Mouse (Mus musculus) megakaryocyte, embryonic 14.5 days (primary cell): ENCODE measurements around the gene Cdk5. TPM values are rescaled to one million over a fixed set of nuclear protein-coding genes. Genes with fewer than 3 reads are reported as not detected.

Source experiments
- H3K27me3 ChIP-seq: replicated peaks from 2 replicates; pipeline ENCODE3; 2012; ENCODE audit warnings: inconsistent platforms
- H3K36me3 ChIP-seq: replicated peaks from 2 replicates; pipeline ENCODE3; 2012; ENCODE audit warnings: low read length, inconsistent platforms, mixed read lengths
- H3K4me1 ChIP-seq: 2 replicates; pipeline ENCODE4 v1.6.1; 2012; ENCODE audit warnings: inconsistent platforms
- H3K4me3 ChIP-seq: replicated peaks from 2 replicates; pipeline ENCODE3; 2012; ENCODE audit warnings: moderate library complexity, mild to moderate bottlenecking, inconsistent platforms
- H3K9me3 ChIP-seq: 2 replicates; pipeline ENCODE4 v1.6.1; 2012; ENCODE audit warnings: inconsistent platforms
- FLI1 ChIP-seq: IDR thresholded peaks from 2 replicates; pipeline ENCODE4 v1.6.1; 2012; ENCODE audit warnings: low read length, inconsistent platforms, mixed read lengths
- GATA1 ChIP-seq: IDR thresholded peaks from 3 replicates; pipeline ENCODE4 v1.6.1; 2012; ENCODE audit warnings: mixed read lengths, low read length, inconsistent platforms, borderline replicate concordance
- polyA plus RNA-seq: library from polyadenylated mRNA; stranded (reverse); fragments of >175 nt; gene quantifications from 2 replicates; pipeline ENCODE4 v1.2.3, GENCODE M21; 2012; ENCODE audit warnings: low replicate concordance; ENCODE audit not compliant: insufficient read depth

Cdk5 gene
- polyA plus RNA-seq, 1 experiment, result 14.5 TPM

- Histone ChIP-seq H3K4me1 (peaks cover 78% of the 10 kb centered on the region), H3K9me3 (no peaks in the 10 kb centered on the region), H3K36me3 (peaks cover 13% of the 10 kb centered on the region), H3K4me3 (peak overlapping the region; percentile 93), H3K27me3 (peaks cover 41% of the 10 kb centered on the region)
- no peak for TF ChIP-seq GATA1
- no peak for TF ChIP-seq FLI1
Measured at GRCm38 (mm10) chr5:24389011-24389657, 34.2 kb downstream of the Cdk5 start.

DNA sequence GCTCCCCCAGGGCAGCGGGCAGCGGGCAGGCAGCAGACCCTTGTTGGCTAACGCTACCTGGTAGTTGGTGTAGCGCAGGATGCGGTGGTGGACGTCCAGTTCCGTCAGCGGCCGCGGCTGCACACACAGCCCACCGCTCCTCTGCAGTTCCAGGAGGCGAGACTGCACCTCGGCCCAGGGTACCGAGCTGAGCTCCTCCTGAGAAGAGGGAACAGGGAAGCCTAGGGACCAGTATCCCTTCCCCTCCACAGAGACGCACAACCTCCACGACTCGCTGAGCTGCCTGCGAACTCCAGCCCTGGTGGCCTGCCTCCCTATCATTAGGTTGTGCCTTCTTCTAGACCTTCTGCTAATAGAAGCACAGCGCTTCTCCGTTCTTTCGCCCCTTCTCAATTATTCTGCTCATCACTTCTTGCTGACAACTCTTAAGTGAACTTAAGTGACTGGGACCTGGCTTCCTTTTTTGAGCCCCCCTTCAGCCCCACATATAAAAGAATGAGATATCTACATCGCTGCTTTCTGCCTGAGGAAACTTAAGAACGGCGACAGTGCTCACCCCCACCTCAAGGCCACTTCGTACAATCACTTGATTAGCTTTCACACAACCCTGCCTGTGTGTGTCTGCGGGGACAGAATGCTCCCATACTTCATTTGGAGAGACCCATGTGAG lies 34.9 kb downstream of the Cdk5 start:
- H3K36me3 ChIP-seq, result peaks cover 13% of the 10 kb centered on the region
- H3K27me3 ChIP-seq, result peaks cover 45% of the 10 kb centered on the region
- no peaks in the 10 kb centered on the region for H3K9me3 ChIP-seq
- TF ChIP-seq FLI1 (no peak), GATA1 (no peak)
- H3K4me3 ChIP-seq, result peak overlapping the region; percentile 93
- peaks cover 78% of the 10 kb centered on the region for H3K4me1 ChIP-seq

GRCm38 (mm10) chr5:24387264-24388241 lies 35.8 kb downstream of the Cdk5 start:
- peaks cover 13% of the 10 kb centered on the region for H3K36me3 ChIP-seq
- H3K4me1 ChIP-seq, result peaks cover 76% of the 10 kb centered on the region
- no peaks in the 10 kb centered on the region for H3K9me3 ChIP-seq
- peaks cover 53% of the 10 kb centered on the region for H3K27me3 ChIP-seq
- H3K4me3 ChIP-seq, result peak overlapping the region; percentile 93
- no peak for TF ChIP-seq FLI1
- no peak for TF ChIP-seq GATA1

GRCm38 (mm10) chr5:24385887-24386550 lies 37.3 kb downstream of the Cdk5 start:
- Histone ChIP-seq H3K4me1 (peaks cover 76% of the 10 kb centered on the region), H3K27me3 (peaks cover 68% of the 10 kb centered on the region), H3K4me3 (no peak overlapping the region), H3K9me3 (no peaks in the 10 kb centered on the region), H3K36me3 (peaks cover 13% of the 10 kb centered on the region)
- no peak for TF ChIP-seq GATA1
- TF ChIP-seq FLI1, result no peak

DNA sequence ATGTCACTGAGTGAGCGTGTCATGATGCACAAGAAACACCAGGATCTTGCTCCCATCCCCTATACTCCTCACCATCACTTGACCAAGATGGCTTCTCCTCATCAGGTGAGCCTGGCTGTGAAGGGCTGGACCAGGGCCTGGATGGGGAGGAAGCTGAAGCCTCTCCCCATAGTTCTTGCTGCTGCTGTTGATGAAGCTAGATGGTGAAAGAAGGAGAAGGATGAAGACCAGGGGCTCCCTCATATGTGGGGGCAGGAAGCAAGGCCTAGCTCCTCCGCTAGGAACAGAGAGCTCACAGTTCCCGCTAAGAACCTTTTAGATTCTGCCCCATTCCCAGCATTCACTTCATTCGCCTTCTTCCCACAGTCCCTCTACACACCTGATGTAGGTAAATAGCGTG lies 38.0 kb downstream of the Cdk5 start:
- TF ChIP-seq FLI1 (no peak), GATA1 (no peak)
- Histone ChIP-seq H3K27me3 (peaks cover 74% of the 10 kb centered on the region), H3K36me3 (peaks cover 13% of the 10 kb centered on the region), H3K4me3 (no peak overlapping the region), H3K4me1 (peaks cover 78% of the 10 kb centered on the region), H3K9me3 (no peaks in the 10 kb centered on the region)

DNA sequence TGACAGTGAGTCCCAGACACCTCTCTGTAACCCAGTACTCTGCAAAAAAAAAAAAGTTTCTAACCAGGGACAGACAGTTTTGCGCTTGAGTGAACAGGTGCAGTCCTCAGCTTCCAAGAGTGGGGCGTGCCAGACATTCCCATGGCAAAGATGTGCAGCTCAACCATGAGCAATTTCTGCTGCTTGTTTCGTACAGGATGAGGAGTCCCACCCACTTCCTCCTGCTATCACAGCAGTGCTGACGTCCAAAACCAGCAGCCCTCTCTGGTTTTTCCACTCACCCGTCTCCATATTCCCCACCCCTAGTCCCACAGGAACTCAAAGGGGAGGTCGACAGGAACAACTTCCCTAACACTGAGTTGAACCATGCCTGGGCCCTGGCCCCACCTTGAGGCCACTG lies 38.9 kb downstream of the Cdk5 start:
- Histone ChIP-seq H3K4me3 (peak overlapping the region; percentile 24), H3K9me3 (no peaks in the 10 kb centered on the region), H3K36me3 (peaks cover 13% of the 10 kb centered on the region), H3K27me3 (peaks cover 84% of the 10 kb centered on the region), H3K4me1 (peaks cover 74% of the 10 kb centered on the region)
- no peak for TF ChIP-seq GATA1
- no peak for TF ChIP-seq FLI1

DNA sequence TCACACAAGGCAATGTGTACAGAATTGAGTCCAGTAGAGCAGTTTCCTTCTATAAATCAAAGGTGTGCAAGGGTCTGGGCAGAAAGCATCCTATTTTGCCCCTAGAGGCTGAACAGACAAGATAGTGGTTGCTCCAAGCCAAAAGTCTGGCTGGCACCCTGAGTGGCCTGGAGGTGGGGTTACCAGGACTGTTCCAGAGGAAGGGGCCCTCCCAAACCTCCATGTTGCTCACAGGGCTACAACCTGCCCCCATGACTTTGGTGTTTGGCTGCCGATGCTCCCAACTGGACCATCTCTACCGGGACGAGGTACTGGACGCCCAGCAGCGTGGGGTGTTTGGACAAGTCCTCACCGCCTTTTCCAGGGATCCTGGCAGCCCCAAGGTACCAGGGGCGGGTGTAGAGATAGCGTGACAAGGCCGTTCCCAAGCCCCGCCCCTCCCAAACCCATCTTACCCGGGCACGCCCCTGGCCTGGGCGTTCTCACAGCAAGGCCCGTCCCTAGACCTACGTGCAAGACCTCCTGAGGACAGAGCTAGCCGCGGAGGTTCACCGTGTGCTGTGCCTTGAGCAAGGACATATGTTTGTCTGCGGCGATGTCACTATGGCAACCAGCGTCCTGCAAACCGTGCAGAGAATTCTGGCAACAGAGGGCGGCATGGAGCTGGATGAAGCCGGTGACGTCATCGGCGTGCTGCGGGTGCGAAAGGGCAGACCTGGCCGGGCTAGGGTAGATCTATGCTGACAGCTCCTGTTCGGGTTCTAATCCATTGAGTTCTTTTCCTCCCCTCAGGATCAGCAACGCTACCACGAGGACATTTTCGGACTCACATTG lies 40.1 kb downstream of the Cdk5 start:
- Histone ChIP-seq H3K27me3 (peaks cover 90% of the 10 kb centered on the region), H3K4me1 (peaks cover 71% of the 10 kb centered on the region), H3K9me3 (no peaks in the 10 kb centered on the region), H3K4me3 (peak overlapping the region; percentile 92), H3K36me3 (peaks cover 13% of the 10 kb centered on the region)
- TF ChIP-seq FLI1 (no peak), GATA1 (no peak)

DNA sequence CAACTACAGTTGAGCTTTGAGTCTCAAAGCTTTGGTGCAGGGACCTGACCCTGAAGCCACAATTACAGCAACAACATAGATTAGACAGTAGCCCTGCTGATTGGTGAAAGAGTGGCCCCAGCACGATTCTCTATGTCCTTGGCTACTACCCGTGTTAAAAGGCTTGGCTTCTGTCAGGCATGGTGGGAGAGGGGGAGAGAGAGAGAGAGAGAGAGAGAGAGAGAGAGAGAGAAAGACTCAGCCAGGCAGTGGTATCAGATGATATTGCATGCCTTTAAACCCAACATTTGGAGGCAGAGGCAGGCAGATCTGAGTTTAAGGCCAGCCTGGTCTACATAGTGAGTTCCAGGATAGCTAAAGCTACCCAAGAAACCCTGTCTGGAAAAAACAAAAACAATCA lies 41.3 kb downstream of the Cdk5 start:
- no peak overlapping the region for H3K4me3 ChIP-seq
- TF ChIP-seq FLI1 (no peak), GATA1 (no peak)
- peaks cover 13% of the 10 kb centered on the region for H3K36me3 ChIP-seq
- peaks cover 90% of the 10 kb centered on the region for H3K27me3 ChIP-seq
- H3K4me1 ChIP-seq, result peaks cover 59% of the 10 kb centered on the region
- H3K9me3 ChIP-seq, result no peaks in the 10 kb centered on the region
